Mouse (Mus musculus) Muller cell, postnatal 12 days (primary cell): ENCODE results near the gene Tbl1x.
"Not testable (repeated sequence)": the region's sequence is repeated elsewhere in the genome, so short reads cannot be mapped to it uniquely, and the experiment has no call there.

ENCODE experiments used
- DNase-seq: peaks from one replicate; pipeline ENCODE4 v3.0.0-alpha.2; 2015; ENCODE audit errors: inconsistent ontology term

Tbl1x gene

GRCm38 (mm10) chrX:77510371-77511300 lies at the start of gene Tbl1x:
Gene Tbl1x (plus strand): TSS chrX:77511013.
- DNase-seq: peak; percentile 86

- no peak for DNase-seq
These were observed 41.6 kb upstream of the Tbl1x start for GRCm38 (mm10) chrX:77469216-77469615.

GRCm38 (mm10) chrX:77472858-77473257 lies 38.0 kb upstream of the Tbl1x start:
- no peak for DNase-seq

GRCm38 (mm10) chrX:77473511-77473910 lies 37.3 kb upstream of the Tbl1x start:
- DNase-seq: peak; percentile 27

- peak; percentile 84 for DNase-seq
These were observed 36.3 kb upstream of the Tbl1x start for GRCm38 (mm10) chrX:77474551-77474950.

- no peak for DNase-seq
These were observed 33.3 kb upstream of the Tbl1x start for GRCm38 (mm10) chrX:77477526-77477925.

GRCm38 (mm10) chrX:77487922-77488799 lies 22.7 kb upstream of the Tbl1x start:
- peak; percentile 55 for DNase-seq

GRCm38 (mm10) chrX:77490127-77490526 lies 20.7 kb upstream of the Tbl1x start:
- peak; percentile 55 for DNase-seq

- peak; percentile 85 for DNase-seq
These were observed 1.7 kb upstream of the Tbl1x start for GRCm38 (mm10) chrX:77509149-77509548.

- DNase-seq: peak; percentile 54
These were observed 1.0 kb upstream of the Tbl1x start for GRCm38 (mm10) chrX:77509776-77510175.

GRCm38 (mm10) chrX:77511301-77511993 lies 634 bp downstream of the Tbl1x start:
- DNase-seq: peak; percentile 45

- DNase-seq: no peak
These were observed 1.2 kb downstream of the Tbl1x start for GRCm38 (mm10) chrX:77511994-77512485.

GRCm38 (mm10) chrX:77517274-77518085 lies 6.7 kb downstream of the Tbl1x start:
- no peak for DNase-seq

GRCm38 (mm10) chrX:77518929-77519328 lies 8.1 kb downstream of the Tbl1x start:
- no peak for DNase-seq

GRCm38 (mm10) chrX:77522842-77523375 lies 12.1 kb downstream of the Tbl1x start:
- no peak for DNase-seq

GRCm38 (mm10) chrX:77525179-77525578 lies 14.4 kb downstream of the Tbl1x start:
- DNase-seq: no peak

GRCm38 (mm10) chrX:77528401-77528800 lies 17.6 kb downstream of the Tbl1x start:
- no peak for DNase-seq

GRCm38 (mm10) chrX:77530997-77531396 lies 20.2 kb downstream of the Tbl1x start:
- no peak for DNase-seq

- DNase-seq: peak; percentile 10
These were observed 23.1 kb downstream of the Tbl1x start for GRCm38 (mm10) chrX:77533922-77534321.

- not testable (repeated sequence) for DNase-seq
These were observed 29.0 kb downstream of the Tbl1x start for GRCm38 (mm10) chrX:77539770-77540169.
